Mouse (Mus musculus): Measurements from ENCODE around the gene Mas1. TPM values are rescaled to one million over a fixed set of nuclear protein-coding genes. Genes with fewer than 3 reads are reported as not detected.

Gene Mas1
- total RNA-seq, 1 experiment = not detected

DNA sequence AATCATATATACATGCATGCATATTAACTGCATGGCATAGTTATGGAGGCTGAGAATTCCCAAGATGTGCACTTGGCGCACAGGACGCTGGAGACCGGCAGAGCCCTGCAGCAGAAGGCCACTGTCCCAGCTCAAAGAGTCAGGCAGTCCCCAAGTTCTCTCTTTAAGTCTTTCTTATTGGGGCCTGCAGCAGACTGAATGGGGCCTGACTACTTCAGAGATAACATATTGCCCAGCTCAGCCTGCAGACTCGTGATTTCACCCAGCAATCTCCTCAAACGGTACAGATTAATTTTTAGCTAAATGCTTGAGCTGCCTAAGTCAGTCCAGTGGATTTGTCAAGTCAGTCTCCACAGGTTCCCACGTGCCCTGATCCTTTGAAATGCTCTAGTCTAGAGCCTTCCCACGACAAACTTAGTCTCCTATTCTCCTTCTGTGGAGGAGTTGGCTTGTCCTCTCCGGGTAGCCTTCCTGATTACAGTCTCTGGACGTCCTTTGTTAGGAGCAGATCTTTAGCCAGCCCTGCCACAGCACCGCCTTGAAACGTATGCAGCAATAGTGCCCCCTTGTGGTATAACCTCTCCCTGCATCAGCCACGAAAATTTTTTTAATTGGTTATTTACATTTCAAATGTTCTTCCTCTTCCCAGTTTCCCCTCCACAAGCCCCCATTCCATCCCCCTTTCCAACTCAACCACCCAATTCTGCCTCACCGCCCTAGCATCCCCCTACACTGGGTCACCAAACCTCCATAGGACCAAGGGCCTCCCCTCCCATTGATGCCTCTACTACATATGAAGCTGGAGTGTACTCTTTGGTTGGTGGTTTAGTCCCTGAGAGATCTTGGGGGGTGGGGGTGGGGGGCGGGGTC, 57.6 kb downstream of the Mas1 start:
- no peak overlapping the region for H3K9ac ChIP-seq (ENCODE audit: insufficient read depth, low read depth, low read length, poor library complexity, severe bottlenecking)
- no peak overlapping the region for H3K4me3 ChIP-seq (ENCODE audit: insufficient read depth in 1 of 2, low read depth in 1 of 2, low read length in 2 of 2, poor library complexity in 1 of 2, severe bottlenecking in 1 of 2)
- in situ Hi-C loops (cut with MboI; ENCODE audit: low sequenced_read_pairs in 2 of 2, unreplicated experiment in 2 of 2) = loop anchor here in 1 of 2 experiments (10.0 kb wide), 1 partner anchor 396 kb away; no protein-coding TSS in a partner anchor
- no peaks in the 10 kb centered on the region for H3K36me3 ChIP-seq (ENCODE audit: control insufficient read depth, insufficient read depth, low read length, poor library complexity, severe bottlenecking)
- no peaks in the 10 kb centered on the region for H3K9me3 ChIP-seq (ENCODE audit: control insufficient read depth, insufficient read depth, low read depth, low read length)
- TF ChIP-seq CHD2 (IDR thresholded peaks at IDR 0.05; ENCODE audit: low read depth, low read length) (no peak), HCFC1 (IDR thresholded peaks at IDR 0.05; ENCODE audit: borderline replicate concordance, insufficient read depth, low read length) (no peak), ZC3H11A (IDR thresholded peaks at IDR 0.05; ENCODE audit: borderline replicate concordance, low read depth, low read length) (peak; percentile 84)
- DNase-seq (ENCODE audit: low read depth, low spot score) = peak; percentile 60
- H3K4me1 ChIP-seq (ENCODE audit: control insufficient read depth in 2 of 2, insufficient read depth in 2 of 2, low read length in 2 of 2, poor library complexity in 1 of 2) = no peaks in the 10 kb centered on the region
- no peak overlapping the region for H3K27ac ChIP-seq (ENCODE audit: insufficient read depth, low read depth, low read length, poor library complexity, severe bottlenecking)

- no peak for DNase-seq (ENCODE audit: low read depth, low spot score)
- Histone ChIP-seq H3K27ac (ENCODE audit: insufficient read depth, low read depth, low read length, poor library complexity, severe bottlenecking) (no peak overlapping the region), H3K9ac (ENCODE audit: insufficient read depth, low read depth, low read length, poor library complexity, severe bottlenecking) (no peak overlapping the region), H3K4me1 (ENCODE audit: control insufficient read depth in 2 of 2, insufficient read depth in 2 of 2, low read length in 2 of 2, poor library complexity in 1 of 2) (no peaks in the 10 kb centered on the region), H3K4me3 (ENCODE audit: insufficient read depth in 1 of 2, low read depth in 1 of 2, low read length in 2 of 2, poor library complexity in 1 of 2, severe bottlenecking in 1 of 2) (no peak overlapping the region), H3K9me3 (ENCODE audit: control insufficient read depth, insufficient read depth, low read depth, low read length) (no peaks in the 10 kb centered on the region), H3K36me3 (ENCODE audit: control insufficient read depth, insufficient read depth, low read length, poor library complexity, severe bottlenecking) (no peaks in the 10 kb centered on the region)
- in situ Hi-C loops (cut with MboI; ENCODE audit: low sequenced_read_pairs in 2 of 2, unreplicated experiment in 2 of 2) = no loop called here
- no peak for TF ChIP-seq CHD2 (IDR thresholded peaks at IDR 0.05; ENCODE audit: low read depth, low read length)
- TF ChIP-seq MAFK (IDR thresholded peaks at IDR 0.05; ENCODE audit: insufficient read depth, low read depth, low read length) = no peak
- no peak for TF ChIP-seq ZC3H11A (IDR thresholded peaks at IDR 0.05; ENCODE audit: borderline replicate concordance, low read depth, low read length)
- TF ChIP-seq HCFC1 (IDR thresholded peaks at IDR 0.05; ENCODE audit: borderline replicate concordance, insufficient read depth, low read length) = no peak
- no peak for TF ChIP-seq ZNF384 (IDR thresholded peaks at IDR 0.05; ENCODE audit: low read depth, low read length)
Observed at GRCm38 (mm10) chr17:12808851-12809250, 59.1 kb downstream of the Mas1 start.

- H3K9ac ChIP-seq (ENCODE audit: insufficient read depth, low read depth, low read length, poor library complexity, severe bottlenecking) = no peak overlapping the region
- TF ChIP-seq CHD2 (IDR thresholded peaks at IDR 0.05; ENCODE audit: low read depth, low read length) = no peak
- TF ChIP-seq MAFK (IDR thresholded peaks at IDR 0.05; ENCODE audit: insufficient read depth, low read depth, low read length) = no peak
- TF ChIP-seq ZNF384 (IDR thresholded peaks at IDR 0.05; ENCODE audit: low read depth, low read length) = no peak
- TF ChIP-seq ZC3H11A (IDR thresholded peaks at IDR 0.05; ENCODE audit: borderline replicate concordance, low read depth, low read length) = no peak
- TF ChIP-seq HCFC1 (IDR thresholded peaks at IDR 0.05; ENCODE audit: borderline replicate concordance, insufficient read depth, low read length) = no peak
- H3K4me1 ChIP-seq (ENCODE audit: control insufficient read depth in 2 of 2, insufficient read depth in 2 of 2, low read length in 2 of 2, poor library complexity in 1 of 2) = no peaks in the 10 kb centered on the region
- in situ Hi-C loops (cut with MboI; ENCODE audit: low sequenced_read_pairs in 2 of 2, unreplicated experiment in 2 of 2) = no loop called here
- DNase-seq (ENCODE audit: low read depth, low spot score) = no peak
- no peak overlapping the region for H3K27ac ChIP-seq (ENCODE audit: insufficient read depth, low read depth, low read length, poor library complexity, severe bottlenecking)
- H3K9me3 ChIP-seq (ENCODE audit: control insufficient read depth, insufficient read depth, low read depth, low read length) = no peaks in the 10 kb centered on the region
- no peaks in the 10 kb centered on the region for H3K36me3 ChIP-seq (ENCODE audit: control insufficient read depth, insufficient read depth, low read length, poor library complexity, severe bottlenecking)
- H3K4me3 ChIP-seq (ENCODE audit: insufficient read depth in 1 of 2, low read depth in 1 of 2, low read length in 2 of 2, poor library complexity in 1 of 2, severe bottlenecking in 1 of 2) = no peak overlapping the region
Observed at GRCm38 (mm10) chr17:12804584-12805445, 63.1 kb downstream of the Mas1 start.

DNA sequence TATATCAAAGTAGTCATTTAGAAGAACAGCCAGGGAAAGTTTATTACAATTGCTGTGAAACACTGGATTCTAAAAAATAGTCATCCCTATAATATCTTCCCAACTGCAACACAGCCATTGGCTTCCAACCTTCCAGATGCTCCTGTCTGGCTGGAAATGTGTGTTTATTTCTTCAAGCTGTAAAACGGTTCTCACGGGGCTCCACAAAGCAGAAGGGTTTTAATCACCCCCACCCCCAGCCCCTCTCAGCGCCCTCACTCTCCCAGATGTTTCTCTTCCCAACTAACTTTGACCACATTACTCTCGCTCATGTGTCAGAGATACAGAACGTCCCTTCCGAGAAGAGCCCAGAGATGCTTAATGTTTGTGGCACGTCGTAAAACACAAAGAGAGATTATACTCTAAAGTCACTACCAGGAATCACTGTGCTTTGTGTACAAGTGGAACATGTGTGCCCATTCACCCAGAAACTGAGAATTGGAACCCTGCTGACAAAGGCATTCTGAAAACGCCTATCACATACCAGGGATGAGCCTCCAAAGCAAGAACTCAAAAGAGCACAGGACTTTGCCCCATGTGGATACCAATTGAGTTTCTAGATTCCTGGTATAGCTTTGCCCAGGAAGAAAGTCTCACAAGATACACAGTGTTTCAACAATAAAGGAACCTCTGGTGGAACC, 65.9 kb downstream of the Mas1 start:
- no peak for DNase-seq (ENCODE audit: low read depth, low spot score)
- no peaks in the 10 kb centered on the region for H3K36me3 ChIP-seq (ENCODE audit: control insufficient read depth, insufficient read depth, low read length, poor library complexity, severe bottlenecking)
- no peak overlapping the region for H3K27ac ChIP-seq (ENCODE audit: insufficient read depth, low read depth, low read length, poor library complexity, severe bottlenecking)
- in situ Hi-C loops (cut with MboI; ENCODE audit: low sequenced_read_pairs in 2 of 2, unreplicated experiment in 2 of 2) = no loop called here
- TF ChIP-seq CHD2 (IDR thresholded peaks at IDR 0.05; ENCODE audit: low read depth, low read length) (no peak), HCFC1 (IDR thresholded peaks at IDR 0.05; ENCODE audit: borderline replicate concordance, insufficient read depth, low read length) (no peak), ZNF384 (IDR thresholded peaks at IDR 0.05; ENCODE audit: low read depth, low read length) (no peak), MAFK (IDR thresholded peaks at IDR 0.05; ENCODE audit: insufficient read depth, low read depth, low read length) (no peak), ZC3H11A (IDR thresholded peaks at IDR 0.05; ENCODE audit: borderline replicate concordance, low read depth, low read length) (no peak)
- H3K4me1 ChIP-seq (ENCODE audit: control insufficient read depth in 2 of 2, insufficient read depth in 2 of 2, low read length in 2 of 2, poor library complexity in 1 of 2) = no peaks in the 10 kb centered on the region
- H3K4me3 ChIP-seq (ENCODE audit: insufficient read depth in 1 of 2, low read depth in 1 of 2, low read length in 2 of 2, poor library complexity in 1 of 2, severe bottlenecking in 1 of 2) = no peak overlapping the region
- no peaks in the 10 kb centered on the region for H3K9me3 ChIP-seq (ENCODE audit: control insufficient read depth, insufficient read depth, low read depth, low read length)
- H3K9ac ChIP-seq (ENCODE audit: insufficient read depth, low read depth, low read length, poor library complexity, severe bottlenecking) = no peak overlapping the region
